Mouse (Mus musculus) liver, postnatal 0 days (tissue): ENCODE measurements at regions not wholly inside any gene's neighbourhood (a gene's known extent, or its start where the extent isn't known, plus 50 kb on each side); places are given as distances from the start of the nearest gene placed in this dataset.

ENCODE experiments used
- ATAC-seq: fragments of 200-750 bp; cut with Nextera tagmentation; 2 replicates; pipeline ENCODE4 v1.8.0; 2017; ENCODE audit warnings: mild to moderate bottlenecking, moderate library complexity
- DNase-seq: peaks from one replicate; pipeline ENCODE4 v3.0.0-alpha.2; 2016
- H3K27ac ChIP-seq: fragments of 300-500 bp; sonication (generic); 2 replicates; pipeline ENCODE4 v1.5.1; 2014; ENCODE audit warnings: antibody characterized with exemption, moderate library complexity, mild to moderate bottlenecking, low read depth
- H3K27me3 ChIP-seq: fragments of 300-500 bp; sonication (generic); 2 replicates; pipeline ENCODE4 v1.6.1; 2014; ENCODE audit warnings: low read length, control low read depth, mixed read lengths; ENCODE audit not compliant: insufficient read depth
- H3K36me3 ChIP-seq: fragments of 300-500 bp; sonication (generic); replicated peaks from 2 replicates; pipeline ENCODE4 v1.6.1; 2014; ENCODE audit warnings: mild to moderate bottlenecking, control low read depth, low read length, moderate library complexity, mixed read lengths; ENCODE audit not compliant: insufficient read depth
- H3K4me1 ChIP-seq: fragments of 300-500 bp; sonication (generic); 2 replicates; pipeline ENCODE4 v1.6.1; 2014; ENCODE audit warnings: antibody characterized with exemption, mild to moderate bottlenecking, control low read depth; ENCODE audit not compliant: insufficient read depth
- H3K4me2 ChIP-seq: fragments of 300-500 bp; sonication (generic); 2 replicates; pipeline ENCODE4 v1.6.1; 2014; ENCODE audit warnings: low read depth, mild to moderate bottlenecking, low read length, moderate library complexity, mixed read lengths
- H3K4me3 ChIP-seq: fragments of 300-500 bp; sonication (generic); 2 replicates; pipeline ENCODE4 v1.5.1; 2014; ENCODE audit warnings: low read depth, low read length
- H3K9ac ChIP-seq: fragments of 300-500 bp; sonication (generic); replicated peaks from 2 replicates; pipeline ENCODE4 v1.6.1; 2014; ENCODE audit warnings: mild to moderate bottlenecking, moderate library complexity
- H3K9me3 ChIP-seq: fragments of 300-500 bp; sonication (generic); 2 replicates; pipeline ENCODE4 v1.6.1; 2016; ENCODE audit warnings: mild to moderate bottlenecking, control low read depth, low read length, mixed read lengths
- CTCF ChIP-seq: sonication (generic); IDR thresholded peaks from 2 replicates; pipeline ENCODE4 v1.5.1; 2016; ENCODE audit warnings: antibody characterized with exemption, low read depth
- EP300 ChIP-seq: IDR thresholded peaks from 2 replicates; pipeline ENCODE4 v1.6.1; 2016; ENCODE audit warnings: antibody characterized with exemption, low read depth, mild to moderate bottlenecking
- WGBS: fragments of 180-500 bp; shearing (Covaris S2); extraction: QIAGEN DNeasy Blood & Tissue Kit; methylation state at CpG from one replicate; pipeline ENCODE4 v1.1.7; 2014; ENCODE audit not compliant: insufficient replicate concordance; 5-methylcytosine and 5-hydroxymethylcytosine counted together

GRCm38 (mm10) chr13:101229861-101230260, 396.6 kb upstream of the Slc30a5 start:
- Histone ChIP-seq H3K4me2 (no peak overlapping the region), H3K9me3 (no peaks in the 10 kb centered on the region), H3K4me1 (no peaks in the 10 kb centered on the region), H3K4me3 (no peak overlapping the region), H3K27me3 (no peaks in the 10 kb centered on the region), H3K9ac (no peak overlapping the region), H3K27ac (no peak overlapping the region), H3K36me3 (no peaks in the 10 kb centered on the region)
- 75% methylated on average over 4 of the region's 4 CpGs for WGBS
- DNase-seq: no peak
- no peak for ATAC-seq
- TF ChIP-seq EP300 (no peak), CTCF (no peak)

GRCm38 (mm10) chr13:101225366-101225765, 392.1 kb upstream of the Slc30a5 start:
- no peaks in the 10 kb centered on the region for H3K9me3 ChIP-seq
- H3K27ac ChIP-seq: no peak overlapping the region
- 52% methylated on average over 2 of the region's 2 CpGs for WGBS
- no peak overlapping the region for H3K4me2 ChIP-seq
- no peak for DNase-seq
- H3K9ac ChIP-seq: no peak overlapping the region
- no peaks in the 10 kb centered on the region for H3K36me3 ChIP-seq
- no peak for ATAC-seq
- H3K27me3 ChIP-seq: 0 out of 2 replicates have a peak, but pooled peaks cover 3% of the 10 kb centered on the region
- TF ChIP-seq CTCF (no peak), EP300 (no peak)
- H3K4me3 ChIP-seq: no peak overlapping the region
- no peaks in the 10 kb centered on the region for H3K4me1 ChIP-seq

- Histone ChIP-seq H3K9me3 (no peaks in the 10 kb centered on the region), H3K9ac (no peak overlapping the region), H3K4me3 (no peak overlapping the region), H3K4me2 (no peak overlapping the region), H3K4me1 (no peaks in the 10 kb centered on the region), H3K27me3 (peaks cover 11% of the 10 kb centered on the region; the same call in 1 of the 2 replicates), H3K27ac (no peak overlapping the region), H3K36me3 (no peaks in the 10 kb centered on the region)
- no peak for TF ChIP-seq CTCF
- TF ChIP-seq EP300: no peak
- DNase-seq: no peak
- WGBS: 76% methylated on average over 7 of the region's 7 CpGs
- no peak for ATAC-seq
Observed at GRCm38 (mm10) chr13:101221331-101222043, 388.3 kb upstream of the Slc30a5 start.

- no peak for DNase-seq
- H3K4me3 ChIP-seq: no peak overlapping the region
- TF ChIP-seq CTCF (no peak), EP300 (no peak)
- no peaks in the 10 kb centered on the region for H3K9me3 ChIP-seq
- H3K4me2 ChIP-seq: no peak overlapping the region
- H3K36me3 ChIP-seq: no peaks in the 10 kb centered on the region
- no peak for ATAC-seq
- H3K9ac ChIP-seq: no peak overlapping the region
- no peak overlapping the region for H3K27ac ChIP-seq
- 80% methylated on average over 5 of the region's 5 CpGs for WGBS
- H3K27me3 ChIP-seq: peaks cover 11% of the 10 kb centered on the region; the same call in 1 of the 2 replicates
- no peaks in the 10 kb centered on the region for H3K4me1 ChIP-seq
Observed at GRCm38 (mm10) chr13:101219568-101219967, 386.3 kb upstream of the Slc30a5 start.

- no peaks in the 10 kb centered on the region for H3K9me3 ChIP-seq
- H3K4me2 ChIP-seq: no peak overlapping the region
- H3K27ac ChIP-seq: no peak overlapping the region
- H3K4me3 ChIP-seq: no peak overlapping the region
- 76% methylated on average over 8 of the region's 8 CpGs for WGBS
- H3K27me3 ChIP-seq: peaks cover 11% of the 10 kb centered on the region
- no peak overlapping the region for H3K9ac ChIP-seq
- TF ChIP-seq CTCF: no peak
- no peak for TF ChIP-seq EP300
- H3K36me3 ChIP-seq: no peaks in the 10 kb centered on the region
- H3K4me1 ChIP-seq: no peaks in the 10 kb centered on the region
- DNase-seq (no peak), ATAC-seq (no peak)
Observed at GRCm38 (mm10) chr13:101216897-101217480, 383.8 kb upstream of the Slc30a5 start.

- DNase-seq (no peak), ATAC-seq (peak; percentile 80)
- H3K4me1 ChIP-seq: no peaks in the 10 kb centered on the region
- no peak overlapping the region for H3K27ac ChIP-seq
- H3K4me2 ChIP-seq: no peak overlapping the region
- H3K9me3 ChIP-seq: no peaks in the 10 kb centered on the region
- H3K4me3 ChIP-seq: no peak overlapping the region
- 63% methylated on average over 4 of the region's 4 CpGs for whole genome bisulfite sequencing
- H3K36me3 ChIP-seq: no peaks in the 10 kb centered on the region
- TF ChIP-seq EP300 (no peak), CTCF (no peak)
- no peak overlapping the region for H3K9ac ChIP-seq
- peaks cover 11% of the 10 kb centered on the region for H3K27me3 ChIP-seq
Observed at GRCm38 (mm10) chr13:101216421-101216820, 383.2 kb upstream of the Slc30a5 start.
